Mouse (Mus musculus): ENCODE measurements around the gene Pou1f1. TPM values are rescaled to one million over a fixed set of nuclear protein-coding genes. Genes with fewer than 3 reads are reported as not detected.

Gene Pou1f1
- total and polyA plus RNA-seq, 3 experiments = not detected

- no peaks in the 10 kb centered on the region for H3K9me3 ChIP-seq (replicated peaks; ENCODE audit: insufficient read depth, low read length)
- no peak overlapping the region for H3K27ac ChIP-seq (ENCODE audit: control insufficient read depth, low read depth, low read length)
- no peak for DNase-seq (ENCODE audit: low read depth, low spot score)
- H3K4me3 ChIP-seq (ENCODE audit: control insufficient read depth in 1 of 2, insufficient read depth in 1 of 2, low read depth in 2 of 2, low read length in 2 of 2) = no peak overlapping the region
- no peak overlapping the region for H3K9ac ChIP-seq (ENCODE audit: control insufficient read depth, low read depth, low read length, poor library complexity, severe bottlenecking)
- peaks cover 11% of the 10 kb centered on the region for H3K79me2 ChIP-seq (ENCODE audit: control insufficient read depth, insufficient read depth, low read length, poor library complexity)
- TF ChIP-seq MYB (IDR thresholded peaks at IDR 0.05; ENCODE audit: low read depth, low read length) (no peak), ZKSCAN1 (IDR thresholded peaks at IDR 0.05; ENCODE audit: low read depth, low read length) (no peak), MAX (IDR thresholded peaks at IDR 0.05; ENCODE audit: low read length) (no peak)
- no peaks in the 10 kb centered on the region for H3K27me3 ChIP-seq (ENCODE audit: control insufficient read depth in 1 of 2, insufficient read depth in 2 of 2, low read length in 2 of 2)
- H3K36me3 ChIP-seq (ENCODE audit: control insufficient read depth in 1 of 2, insufficient read depth in 2 of 2, low read length in 2 of 2) = peaks cover 0 to 3% of the 10 kb centered on the region in 2 experiments; a peak in 2 of 4 replicates
- peaks cover 3 to 5% of the 10 kb centered on the region in 2 experiments; a peak in 3 of 4 replicates for H3K4me1 ChIP-seq (ENCODE audit: control insufficient read depth in 1 of 2, insufficient read depth in 2 of 2, low read length in 2 of 2)
Measured at GRCm38 (mm10) chr16:65559591-65559990, 39.3 kb downstream of the Pou1f1 start.

DNA sequence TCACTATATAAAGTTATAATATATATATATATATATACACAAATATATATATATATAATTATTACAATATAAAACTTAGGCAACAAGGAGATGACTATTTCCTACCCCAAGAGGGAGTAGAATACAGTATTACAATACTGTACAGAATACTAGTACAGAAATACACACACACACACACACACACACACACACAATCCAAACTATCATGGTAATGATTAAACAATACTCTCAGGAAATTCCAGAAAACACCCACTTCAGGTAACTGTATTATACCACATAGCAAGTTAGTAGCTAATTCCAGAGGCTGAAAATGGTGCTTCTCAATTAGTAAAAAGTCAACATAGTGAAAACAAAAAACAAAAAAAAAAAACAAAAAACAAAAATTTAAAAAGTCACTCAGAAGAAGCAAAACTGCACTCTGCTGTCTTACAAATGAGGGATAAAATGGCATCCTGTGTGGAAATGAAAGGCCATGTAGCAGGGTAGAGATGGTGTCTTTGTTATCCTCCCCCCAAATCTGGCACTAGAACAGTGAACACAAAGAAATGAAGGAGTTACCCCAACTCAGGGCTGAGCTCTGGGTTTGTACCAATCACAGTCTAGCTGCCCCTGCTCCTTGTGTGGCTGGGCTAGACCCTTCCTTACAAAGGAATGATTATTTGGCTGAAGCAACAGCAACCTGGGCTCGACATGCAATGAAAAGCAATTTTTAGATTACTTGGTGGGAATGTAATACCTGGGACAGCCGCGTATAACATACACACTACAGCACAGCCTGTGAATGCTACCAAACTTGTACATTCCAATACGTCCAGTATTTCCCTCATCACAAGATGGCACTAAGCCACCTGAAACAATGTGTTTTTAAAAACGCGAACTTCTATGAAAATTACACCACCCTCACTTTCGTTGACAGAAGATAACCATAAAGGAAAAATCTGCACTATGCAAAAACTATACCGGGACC lies 41.0 kb downstream of the Pou1f1 start:
- H3K9me3 ChIP-seq (replicated peaks; ENCODE audit: insufficient read depth, low read length) = no peaks in the 10 kb centered on the region
- H3K9ac ChIP-seq (ENCODE audit: control insufficient read depth, low read depth, low read length, poor library complexity, severe bottlenecking) = peak overlapping the region; percentile 81
- no peaks in the 10 kb centered on the region for H3K27me3 ChIP-seq (ENCODE audit: control insufficient read depth in 1 of 2, insufficient read depth in 2 of 2, low read length in 2 of 2)
- H3K4me3 ChIP-seq (ENCODE audit: control insufficient read depth in 1 of 2, insufficient read depth in 1 of 2, low read depth in 2 of 2, low read length in 2 of 2) = peak overlapping the region; percentile 95 to 98
- peaks cover 0 to 3% of the 10 kb centered on the region in 2 experiments; a peak in 2 of 4 replicates for H3K36me3 ChIP-seq (ENCODE audit: control insufficient read depth in 1 of 2, insufficient read depth in 2 of 2, low read length in 2 of 2)
- TF ChIP-seq MYB (IDR thresholded peaks at IDR 0.05; ENCODE audit: low read depth, low read length) (no peak), ELF1 (IDR thresholded peaks at IDR 0.05; ENCODE audit: low read depth, low read length) (no peak), POLR2A (IDR thresholded peaks at IDR 0.05; ENCODE audit: control insufficient read depth in 1 of 2, insufficient read depth in 1 of 2, low read depth in 1 of 2, low read length in 2 of 2, poor library complexity in 1 of 2) (no peak), UBTF (IDR thresholded peaks at IDR 0.05; ENCODE audit: borderline replicate concordance, insufficient read depth, low read depth, low read length) (no peak), MXI1 (IDR thresholded peaks at IDR 0.05; ENCODE audit: low read depth, low read length) (no peak), RCOR1 (IDR thresholded peaks at IDR 0.05; ENCODE audit: low read depth, low read length) (no peak), SMC3 (IDR thresholded peaks at IDR 0.05; ENCODE audit: low read depth, low read length) (no peak), TAL1 (IDR thresholded peaks at IDR 0.05; ENCODE audit: low read length) (no peak), ETS1 (IDR thresholded peaks at IDR 0.05; ENCODE audit: low read depth, low read length) (no peak), GABPA (IDR thresholded peaks at IDR 0.05; ENCODE audit: low read depth, low read length) (no peak), EP300 (IDR thresholded peaks at IDR 0.05; ENCODE audit: low read depth in 1 of 2, low read length in 2 of 2) (no peak), USF2 (IDR thresholded peaks at IDR 0.05; ENCODE audit: borderline replicate concordance in 1 of 2, insufficient read depth in 1 of 2, low read depth in 1 of 2, low read length in 2 of 2) (no peak), NRF1 (IDR thresholded peaks at IDR 0.05; ENCODE audit: insufficient read depth, low read depth, low read length, poor library complexity, severe bottlenecking) (no peak), MYC (IDR thresholded peaks at IDR 0.05; ENCODE audit: low read depth, low read length) (no peak), ZKSCAN1 (IDR thresholded peaks at IDR 0.05; ENCODE audit: low read depth, low read length) (no peak)
- no peak overlapping the region for H3K27ac ChIP-seq (ENCODE audit: control insufficient read depth, low read depth, low read length)
- peaks cover 3 to 5% of the 10 kb centered on the region in 2 experiments; a peak in 3 of 4 replicates for H3K4me1 ChIP-seq (ENCODE audit: control insufficient read depth in 1 of 2, insufficient read depth in 2 of 2, low read length in 2 of 2)
- peaks cover 11% of the 10 kb centered on the region for H3K79me2 ChIP-seq (ENCODE audit: control insufficient read depth, insufficient read depth, low read length, poor library complexity)
- DNase-seq (ENCODE audit: low read depth, low spot score) = peak; percentile 57
